Mouse (Mus musculus) heart, postnatal 0 days (tissue): ENCODE data around the gene Csde1. TPM values are rescaled to one million over a fixed set of nuclear protein-coding genes. Genes with fewer than 3 reads are reported as not detected.

Experiments
- ATAC-seq: fragments of 200-750 bp; cut with Nextera tagmentation; 2 replicates; pipeline ENCODE4 v1.8.0; 2017; ENCODE audit warnings: low read depth, moderate number of reproducible peaks, moderate library complexity; ENCODE audit not compliant: insufficient read depth
- DNase-seq: peaks from one replicate; pipeline ENCODE4 v3.0.0-alpha.2; 2016; ENCODE audit warnings: low spot score
- H3K27ac ChIP-seq: fragments of 300-500 bp; sonication (generic); 2 replicates; pipeline ENCODE4 v1.5.1; 2014; ENCODE audit warnings: low read depth, mild to moderate bottlenecking
- H3K27me3 ChIP-seq: fragments of 300-500 bp; sonication (generic); 2 replicates; pipeline ENCODE4 v1.6.1; 2014; ENCODE audit warnings: low read length, mixed read lengths; ENCODE audit not compliant: control insufficient read depth, insufficient read depth
- H3K36me3 ChIP-seq: fragments of 300-500 bp; sonication (generic); replicated peaks from 2 replicates; pipeline ENCODE4 v1.6.1; 2014; ENCODE audit warnings: low read length, mixed read lengths; ENCODE audit not compliant: control insufficient read depth, insufficient read depth
- H3K4me1 ChIP-seq: fragments of 300-500 bp; sonication (generic); 2 replicates; pipeline ENCODE4 v1.6.1; 2014; ENCODE audit warnings: antibody characterized with exemption; ENCODE audit not compliant: control insufficient read depth, insufficient read depth
- H3K4me2 ChIP-seq: fragments of 300-500 bp; sonication (generic); 2 replicates; pipeline ENCODE4 v1.6.1; 2014; ENCODE audit warnings: low read depth, mild to moderate bottlenecking, low read length, moderate library complexity
- H3K4me3 ChIP-seq: fragments of 300-500 bp; sonication (generic); 2 replicates; pipeline ENCODE4 v1.5.1; 2014; ENCODE audit warnings: low read depth, low read length
- H3K9ac ChIP-seq: fragments of 300-500 bp; sonication (generic); replicated peaks from 2 replicates; pipeline ENCODE4 v1.6.1; 2014; ENCODE audit warnings: low read depth, low read length, mixed read lengths
- H3K9me3 ChIP-seq: fragments of 300-500 bp; sonication (generic); replicated peaks from 2 replicates; pipeline ENCODE4 v1.6.1; 2016; ENCODE audit warnings: low read length; ENCODE audit not compliant: control insufficient read depth
- CTCF ChIP-seq: IDR thresholded peaks from 2 replicates; pipeline ENCODE4 v1.5.1; 2016; ENCODE audit warnings: antibody characterized with exemption, control low read depth, low read depth
- EP300 ChIP-seq: IDR thresholded peaks from 2 replicates; pipeline ENCODE4 v1.6.1; 2016; ENCODE audit warnings: antibody characterized with exemption, low read depth
- WGBS: fragments of 180-500 bp; shearing (Covaris S2); extraction: QIAGEN DNeasy Blood & Tissue Kit; methylation state at CpG from one replicate; pipeline ENCODE4 v1.1.7; 2014; 5-methylcytosine and 5-hydroxymethylcytosine counted together
- polyA plus RNA-seq: library from polyadenylated mRNA; unstranded; fragments of >200 nt; fragmentation: Nextera tagmentation; extraction: Ambion mirVana; gene quantifications from 2 replicates; pipeline ENCODE4 v1.2.1, GENCODE M21; 2015
- total RNA-seq: library from RNA; depleted of rRNA; stranded (reverse); fragments of >200 nt; gene quantifications from 2 replicates; pipeline ENCODE4 v1.2.3, GENCODE M21; 2014; ENCODE audit warnings: low replicate concordance

The Csde1 gene
- total and polyA plus RNA-seq, 2 experiments from 2014 or later: 229 to 238 TPM

DNA sequence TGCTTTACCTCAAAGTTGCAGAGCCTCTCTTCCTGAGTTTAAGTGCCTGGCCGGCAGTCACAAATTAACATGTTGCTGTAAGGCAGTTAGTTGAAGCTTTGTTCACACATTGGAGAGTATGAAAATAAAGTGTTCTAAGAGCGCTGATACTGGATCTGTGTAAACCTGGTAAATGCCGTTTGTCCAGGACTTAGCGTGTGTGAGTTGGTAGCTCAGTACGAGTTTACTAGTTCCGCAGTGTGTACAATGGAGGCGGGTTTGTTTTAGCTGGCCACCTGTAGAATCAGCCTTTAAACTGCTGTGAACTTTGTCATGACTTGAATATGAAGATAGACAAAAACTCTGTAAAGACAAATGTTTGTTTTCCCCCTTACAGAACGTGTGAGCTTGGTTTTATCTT is 46.7 kb downstream of the Csde1 start:
- 88% methylated on average over 8 of the region's 8 CpGs for WGBS
- Histone ChIP-seq H3K4me2 (no peak overlapping the region), H3K9ac (no peak overlapping the region), H3K4me3 (no peak overlapping the region), H3K27me3 (no peaks in the 10 kb centered on the region), H3K27ac (no peak overlapping the region), H3K4me1 (no peaks in the 10 kb centered on the region), H3K36me3 (peaks cover 63% of the 10 kb centered on the region), H3K9me3 (no peaks in the 10 kb centered on the region)
- ATAC-seq (no peak), DNase-seq (no peak)
- TF ChIP-seq CTCF: no peak
- no peak for TF ChIP-seq EP300

GRCm38 (mm10) chr3:103068971-103069370 is 48.7 kb downstream of the Csde1 start:
- Histone ChIP-seq H3K4me2 (no peak overlapping the region), H3K9ac (no peak overlapping the region), H3K4me3 (no peak overlapping the region), H3K4me1 (no peaks in the 10 kb centered on the region), H3K36me3 (peaks cover 43% of the 10 kb centered on the region), H3K27ac (no peak overlapping the region), H3K9me3 (no peaks in the 10 kb centered on the region), H3K27me3 (no peaks in the 10 kb centered on the region)
- no peak for TF ChIP-seq EP300
- no peak for TF ChIP-seq CTCF
- WGBS: 87% methylated on average over 6 of the region's 6 CpGs
- ATAC-seq: no peak
- DNase-seq: no peak

DNA sequence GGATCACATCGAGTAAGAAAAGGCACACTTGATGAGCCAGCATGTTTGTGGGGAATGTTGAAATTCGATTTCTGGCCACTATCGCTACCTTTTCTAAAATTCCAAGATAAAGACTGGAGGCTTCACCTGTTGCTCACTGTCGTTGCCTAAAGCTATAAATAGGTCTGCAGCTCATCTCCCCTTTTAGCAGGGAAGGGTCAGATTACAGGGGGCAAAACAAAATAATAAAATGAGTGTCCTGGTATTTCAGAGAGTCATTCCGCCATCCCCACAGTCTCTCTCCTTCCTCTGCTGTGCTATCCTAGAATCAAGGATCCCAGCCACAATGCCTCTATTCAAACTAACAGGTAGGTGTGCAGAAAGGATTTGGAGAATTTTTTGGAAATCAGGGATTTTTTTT is 53.5 kb downstream of the Csde1 start, which contains the start of gene Ampd1:
TSS of gene Ampd1 (plus strand) at position 244 of the 400 bp plus-strand sequence.
- H3K9ac ChIP-seq: no peak within 1 kb of the TSS
- DNase-seq (no peak), ATAC-seq (no peak)
- 50% methylated on average over 5 of the region's 5 CpGs for WGBS
- H3K4me1 ChIP-seq: no peaks in the 10 kb centered on the region
- H3K27ac ChIP-seq: no peak within 1 kb of the TSS
- H3K4me3 ChIP-seq: no peak within 1 kb of the TSS
- TF ChIP-seq CTCF: no peak
- TF ChIP-seq EP300: no peak
- H3K9me3 ChIP-seq: no peaks in the 10 kb centered on the region
- no peak within 1 kb of the TSS for H3K4me2 ChIP-seq
- no peaks in the 10 kb centered on the region for H3K27me3 ChIP-seq
- peaks cover 3% of the 10 kb centered on the region for H3K36me3 ChIP-seq

DNA sequence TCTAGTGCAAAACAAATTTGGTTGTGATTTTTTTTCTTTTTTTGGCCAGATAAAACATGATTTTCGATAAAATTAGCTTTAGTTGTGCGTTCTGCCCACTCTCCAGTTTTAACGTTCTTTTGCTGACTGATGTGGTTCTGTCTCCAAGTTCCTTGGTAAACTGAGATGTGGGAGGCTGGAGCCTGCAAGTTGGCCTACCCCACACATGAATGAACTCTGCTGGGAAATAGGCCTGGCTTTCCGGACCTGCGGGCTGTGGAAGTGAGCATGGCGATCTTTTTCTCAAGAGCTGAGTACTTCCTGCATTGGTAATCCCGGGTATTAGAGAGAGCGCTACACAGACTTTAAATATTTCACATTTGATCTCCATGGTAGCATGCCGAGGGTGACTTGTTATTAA is 55.6 kb downstream of the Csde1 start:
- H3K27me3 ChIP-seq: no peaks in the 10 kb centered on the region
- H3K27ac ChIP-seq: no peak overlapping the region
- no peak overlapping the region for H3K4me3 ChIP-seq
- H3K4me2 ChIP-seq: no peak overlapping the region
- DNase-seq: no peak
- H3K9ac ChIP-seq: no peak overlapping the region
- WGBS: 80% methylated on average over 9 of the region's 9 CpGs
- no peaks in the 10 kb centered on the region for H3K4me1 ChIP-seq
- no peak for TF ChIP-seq EP300
- TF ChIP-seq CTCF: no peak
- no peaks in the 10 kb centered on the region for H3K36me3 ChIP-seq
- H3K9me3 ChIP-seq: no peaks in the 10 kb centered on the region
- no peak for ATAC-seq

GRCm38 (mm10) chr3:103076476-103076875 is 56.2 kb downstream of the Csde1 start:
- TF ChIP-seq CTCF (no peak), EP300 (no peak)
- Histone ChIP-seq H3K27ac (no peak overlapping the region), H3K9ac (no peak overlapping the region), H3K4me1 (no peaks in the 10 kb centered on the region), H3K4me2 (no peak overlapping the region), H3K36me3 (no peaks in the 10 kb centered on the region), H3K27me3 (no peaks in the 10 kb centered on the region), H3K9me3 (no peaks in the 10 kb centered on the region), H3K4me3 (no peak overlapping the region)
- ATAC-seq (no peak), DNase-seq (no peak)
- WGBS: 78% methylated on average over 9 of the region's 9 CpGs

DNA sequence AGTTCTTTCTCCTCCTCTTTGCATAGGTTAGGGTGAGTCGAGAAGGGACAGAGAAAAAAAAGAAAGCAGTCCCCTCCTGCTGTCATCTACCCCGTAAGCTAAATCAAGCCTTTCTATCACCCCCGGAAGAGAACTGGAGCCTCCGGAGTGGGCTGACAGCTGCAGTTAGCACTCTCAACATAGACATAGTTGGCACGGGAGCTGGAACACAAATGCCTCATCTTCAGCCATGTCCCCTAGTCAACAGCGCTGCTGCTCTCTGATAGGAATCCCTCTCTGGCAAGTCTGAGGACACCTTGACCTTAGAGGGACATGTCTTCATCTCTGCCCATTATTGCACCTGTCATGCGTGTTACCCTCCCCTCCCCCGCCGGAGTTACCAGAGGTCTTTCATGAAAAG is 59.1 kb downstream of the Csde1 start:
- TF ChIP-seq CTCF (no peak), EP300 (no peak)
- Histone ChIP-seq H3K9me3 (no peaks in the 10 kb centered on the region), H3K4me2 (no peak overlapping the region), H3K4me1 (peaks cover 7% of the 10 kb centered on the region; the same call in 1 of the 2 replicates), H3K27me3 (no peaks in the 10 kb centered on the region), H3K9ac (no peak overlapping the region), H3K27ac (0 out of 2 replicates have a peak overlapping the region, but pooled peaks have one; percentile 1), H3K36me3 (no peaks in the 10 kb centered on the region), H3K4me3 (no peak overlapping the region)
- 48% methylated on average over 9 of the region's 9 CpGs for WGBS
- ATAC-seq: no peak
- DNase-seq: peak; percentile 16
